Mouse (Mus musculus) liver, postnatal 0 days (tissue): ENCODE results near the gene Pif1. TPM values are rescaled to one million over a fixed set of nuclear protein-coding genes. Genes with fewer than 3 reads are reported as not detected.

Experiments used
- ATAC-seq: fragments of 200-750 bp; cut with Nextera tagmentation; 2 replicates; pipeline ENCODE4 v1.8.0; 2017; ENCODE audit warnings: mild to moderate bottlenecking, moderate library complexity
- DNase-seq: peaks from one replicate; pipeline ENCODE4 v3.0.0-alpha.2; 2016
- H3K27ac ChIP-seq: fragments of 300-500 bp; sonication (generic); 2 replicates; pipeline ENCODE4 v1.5.1; 2014; ENCODE audit warnings: antibody characterized with exemption, moderate library complexity, mild to moderate bottlenecking, low read depth
- H3K27me3 ChIP-seq: fragments of 300-500 bp; sonication (generic); 2 replicates; pipeline ENCODE4 v1.6.1; 2014; ENCODE audit warnings: low read length, control low read depth, mixed read lengths; ENCODE audit not compliant: insufficient read depth
- H3K36me3 ChIP-seq: fragments of 300-500 bp; sonication (generic); replicated peaks from 2 replicates; pipeline ENCODE4 v1.6.1; 2014; ENCODE audit warnings: mild to moderate bottlenecking, control low read depth, low read length, moderate library complexity, mixed read lengths; ENCODE audit not compliant: insufficient read depth
- H3K4me1 ChIP-seq: fragments of 300-500 bp; sonication (generic); 2 replicates; pipeline ENCODE4 v1.6.1; 2014; ENCODE audit warnings: antibody characterized with exemption, mild to moderate bottlenecking, control low read depth; ENCODE audit not compliant: insufficient read depth
- H3K4me2 ChIP-seq: fragments of 300-500 bp; sonication (generic); 2 replicates; pipeline ENCODE4 v1.6.1; 2014; ENCODE audit warnings: low read depth, mild to moderate bottlenecking, low read length, moderate library complexity, mixed read lengths
- H3K4me3 ChIP-seq: fragments of 300-500 bp; sonication (generic); 2 replicates; pipeline ENCODE4 v1.5.1; 2014; ENCODE audit warnings: low read depth, low read length
- H3K9ac ChIP-seq: fragments of 300-500 bp; sonication (generic); replicated peaks from 2 replicates; pipeline ENCODE4 v1.6.1; 2014; ENCODE audit warnings: mild to moderate bottlenecking, moderate library complexity
- H3K9me3 ChIP-seq: fragments of 300-500 bp; sonication (generic); 2 replicates; pipeline ENCODE4 v1.6.1; 2016; ENCODE audit warnings: mild to moderate bottlenecking, control low read depth, low read length, mixed read lengths
- CTCF ChIP-seq: sonication (generic); IDR thresholded peaks from 2 replicates; pipeline ENCODE4 v1.5.1; 2016; ENCODE audit warnings: antibody characterized with exemption, low read depth
- EP300 ChIP-seq: IDR thresholded peaks from 2 replicates; pipeline ENCODE4 v1.6.1; 2016; ENCODE audit warnings: antibody characterized with exemption, low read depth, mild to moderate bottlenecking
- WGBS: fragments of 180-500 bp; shearing (Covaris S2); extraction: QIAGEN DNeasy Blood & Tissue Kit; methylation state at CpG from one replicate; pipeline ENCODE4 v1.1.7; 2014; ENCODE audit not compliant: insufficient replicate concordance; 5-methylcytosine and 5-hydroxymethylcytosine counted together
- polyA plus RNA-seq: library from polyadenylated mRNA; unstranded; fragments of >200 nt; fragmentation: Nextera tagmentation; extraction: Ambion mirVana; gene quantifications from 2 replicates; pipeline ENCODE4 v1.2.1, GENCODE M21; 2015

Pif1 gene
- polyA plus RNA-seq, 1 experiment from 2014 or later = 3.5 TPM

- Histone ChIP-seq H3K9me3 (no peaks in the 10 kb centered on the region), H3K4me2 (peak overlapping the region; percentile 62), H3K36me3 (peaks cover 73% of the 10 kb centered on the region), H3K27ac (peak overlapping the region; percentile 89), H3K9ac (peak overlapping the region; percentile 18; the same call in 1 of the 2 replicates), H3K27me3 (no peaks in the 10 kb centered on the region), H3K4me1 (peaks cover 56% of the 10 kb centered on the region), H3K4me3 (no peak overlapping the region)
- TF ChIP-seq CTCF = no peak
- no peak for TF ChIP-seq EP300
- ATAC-seq (no peak), DNase-seq (no peak)
- 76% methylated on average over 4 of the region's 4 CpGs for WGBS
These were observed 31.3 kb upstream of the Pif1 start for GRCm38 (mm10) chr9:65555621-65556020.

GRCm38 (mm10) chr9:65556349-65556748 is 30.6 kb upstream of the Pif1 start:
- 90% methylated on average over 8 of the region's 8 CpGs for WGBS
- Histone ChIP-seq H3K4me1 (peaks cover 53% of the 10 kb centered on the region), H3K27ac (no peak overlapping the region; the same call in 1 of the 2 replicates), H3K36me3 (peaks cover 79% of the 10 kb centered on the region), H3K9ac (no peak overlapping the region), H3K27me3 (no peaks in the 10 kb centered on the region), H3K4me2 (no peak overlapping the region), H3K4me3 (no peak overlapping the region), H3K9me3 (no peaks in the 10 kb centered on the region)
- ATAC-seq (no peak), DNase-seq (no peak)
- no peak for TF ChIP-seq EP300
- TF ChIP-seq CTCF = no peak

DNA sequence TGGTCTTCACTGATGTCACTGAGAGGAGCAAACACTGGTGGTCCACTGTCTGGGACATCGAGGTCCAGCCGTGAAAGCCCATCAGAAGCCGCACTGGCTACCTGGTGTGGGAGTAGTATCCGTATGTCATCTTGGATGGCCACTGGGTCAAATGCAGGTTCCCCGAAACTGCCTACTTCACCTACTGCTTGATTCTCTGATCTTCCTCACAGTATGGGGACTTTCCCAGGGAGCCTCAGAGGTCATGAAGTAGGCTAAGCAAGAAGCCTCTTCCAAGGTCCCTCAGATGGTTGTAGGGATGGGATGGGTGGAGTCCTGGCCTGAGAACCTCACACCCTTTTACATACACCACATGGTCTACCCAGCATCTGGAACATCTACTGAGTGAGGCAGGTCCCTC is 30.0 kb upstream of the Pif1 start:
- 87% methylated on average over 5 of the region's 5 CpGs for WGBS
- TF ChIP-seq EP300 (no peak), CTCF (no peak)
- ATAC-seq (no peak), DNase-seq (no peak)
- peak overlapping the region; percentile 29; the same call in 1 of the 2 replicates for H3K27ac ChIP-seq
- peaks cover 85% of the 10 kb centered on the region for H3K36me3 ChIP-seq
- no peaks in the 10 kb centered on the region for H3K27me3 ChIP-seq
- 0 out of 2 replicates have a peak overlapping the region, but pooled peaks have one; percentile 16 for H3K9ac ChIP-seq
- H3K4me3 ChIP-seq = no peak overlapping the region
- peaks cover 55% of the 10 kb centered on the region for H3K4me1 ChIP-seq
- no peak overlapping the region for H3K4me2 ChIP-seq
- no peaks in the 10 kb centered on the region for H3K9me3 ChIP-seq

- TF ChIP-seq CTCF (no peak), EP300 (no peak)
- no peak for DNase-seq
- Histone ChIP-seq H3K27ac (no peak overlapping the region), H3K4me3 (no peak overlapping the region), H3K27me3 (no peaks in the 10 kb centered on the region), H3K36me3 (peaks cover 94% of the 10 kb centered on the region), H3K9ac (no peak overlapping the region), H3K4me1 (peaks cover 42% of the 10 kb centered on the region), H3K4me2 (no peak overlapping the region), H3K9me3 (no peaks in the 10 kb centered on the region)
- WGBS = 96% methylated on average over 6 of the region's 6 CpGs
- ATAC-seq = no peak
These were observed 28.2 kb upstream of the Pif1 start for GRCm38 (mm10) chr9:65558806-65559205.

DNA sequence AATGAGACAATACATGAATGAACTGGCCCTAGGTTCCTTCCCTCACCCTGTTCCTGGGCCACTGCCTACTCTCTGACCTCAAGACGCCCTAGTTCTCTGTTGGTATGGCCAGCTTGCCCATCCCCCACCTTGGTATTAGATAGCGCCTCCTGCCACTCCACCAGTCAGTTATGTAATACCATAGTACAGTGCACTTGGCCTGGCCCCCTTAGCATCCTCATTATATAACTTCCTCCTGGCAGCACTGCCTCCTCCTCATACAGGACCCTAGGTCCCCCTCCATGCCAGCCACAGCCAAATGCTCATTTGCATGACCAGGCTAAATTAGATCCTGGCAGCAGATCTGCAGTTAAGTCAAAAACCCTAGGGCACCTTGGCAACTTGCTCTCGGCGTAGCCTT is 25.9 kb upstream of the Pif1 start:
- Histone ChIP-seq H3K27ac (peak overlapping the region; percentile 48; the same call in 1 of the 2 replicates), H3K4me2 (no peak overlapping the region), H3K9me3 (no peaks in the 10 kb centered on the region), H3K4me1 (peaks cover 35% of the 10 kb centered on the region), H3K27me3 (no peaks in the 10 kb centered on the region), H3K9ac (no peak overlapping the region; the same call in 1 of the 2 replicates), H3K4me3 (no peak overlapping the region), H3K36me3 (peaks cover 93% of the 10 kb centered on the region)
- whole genome bisulfite sequencing = 67% methylated on average over 4 of the region's 4 CpGs
- no peak for DNase-seq
- peak; percentile 26; the same call in 1 of the 2 replicates for ATAC-seq
- TF ChIP-seq CTCF = no peak

GRCm38 (mm10) chr9:65562081-65562506 is 24.9 kb upstream of the Pif1 start:
- TF ChIP-seq EP300 (no peak), CTCF (no peak)
- H3K9me3 ChIP-seq = no peaks in the 10 kb centered on the region
- DNase-seq (no peak), ATAC-seq (0 out of 2 replicates have a peak, but pooled peaks have one; percentile 18)
- H3K27ac ChIP-seq = 0 out of 2 replicates have a peak overlapping the region, but pooled peaks have one; percentile 48
- H3K27me3 ChIP-seq = no peaks in the 10 kb centered on the region
- no peak overlapping the region; the same call in 1 of the 2 replicates for H3K9ac ChIP-seq
- H3K36me3 ChIP-seq = peaks cover 91% of the 10 kb centered on the region
- WGBS = 49% methylated on average over 4 of the region's 4 CpGs
- H3K4me1 ChIP-seq = peaks cover 30% of the 10 kb centered on the region
- H3K4me2 ChIP-seq = no peak overlapping the region
- H3K4me3 ChIP-seq = no peak overlapping the region
